Mouse (Mus musculus): ENCODE measurements around the gene Tbc1d10b. TPM values are rescaled to one million over a fixed set of nuclear protein-coding genes. Genes with fewer than 3 reads are reported as not detected.
A peak's percentile ranks its signal among the peaks of the same experiment; 100 is the strongest.

Gene Tbc1d10b
- polyA plus RNA-seq, 1 experiment from 2014 or later, result 21.4 TPM

DNA sequence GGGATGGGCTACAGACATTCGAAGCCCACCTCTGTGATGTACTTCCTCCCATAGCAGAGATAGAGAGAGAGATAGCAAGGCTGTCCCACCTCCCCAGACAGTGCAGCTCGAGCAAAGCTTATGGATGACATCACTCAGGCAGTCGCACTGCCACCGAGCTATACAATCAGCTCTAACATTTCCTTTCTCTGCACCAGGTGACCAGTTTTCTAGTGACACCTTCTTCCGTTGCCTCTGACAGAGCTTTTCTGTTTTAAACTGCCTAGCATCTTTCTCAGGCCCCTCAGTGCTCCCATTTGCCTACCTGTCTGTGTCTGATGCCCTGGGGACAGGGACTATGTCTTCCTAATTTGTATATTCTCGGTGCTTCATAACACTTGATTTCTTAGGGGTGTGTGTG, 12.2 kb upstream of the Tbc1d10b start:
- Histone ChIP-seq H3K27me3 (replicated peaks; ENCODE audit: control insufficient read depth, insufficient read depth, low read length) (no peaks in the 10 kb centered on the region), H3K4me3 (ENCODE audit: low read depth, low read length) (no peak overlapping the region), H3K36me3 (ENCODE audit: control insufficient read depth, insufficient read depth, low read length) (no peaks in the 10 kb centered on the region), H3K9ac (ENCODE audit: low read length) (no peak overlapping the region), H3K4me2 (ENCODE audit: low read length) (no peak overlapping the region), H3K27ac (ENCODE audit: low read depth) (no peak overlapping the region), H3K9me3 (ENCODE audit: control insufficient read depth, low read length) (no peaks in the 10 kb centered on the region), H3K4me1 (replicated peaks; ENCODE audit: control insufficient read depth, insufficient read depth, low read length) (no peaks in the 10 kb centered on the region)
- ATAC-seq (replicated peaks; ENCODE audit: low FRiP score, low TSS enrichment, low read depth) (no peak), DNase-seq (ENCODE audit: low spot score) (no peak)
- 69% methylated on average over 6 of the region's 6 CpGs for WGBS

DNA sequence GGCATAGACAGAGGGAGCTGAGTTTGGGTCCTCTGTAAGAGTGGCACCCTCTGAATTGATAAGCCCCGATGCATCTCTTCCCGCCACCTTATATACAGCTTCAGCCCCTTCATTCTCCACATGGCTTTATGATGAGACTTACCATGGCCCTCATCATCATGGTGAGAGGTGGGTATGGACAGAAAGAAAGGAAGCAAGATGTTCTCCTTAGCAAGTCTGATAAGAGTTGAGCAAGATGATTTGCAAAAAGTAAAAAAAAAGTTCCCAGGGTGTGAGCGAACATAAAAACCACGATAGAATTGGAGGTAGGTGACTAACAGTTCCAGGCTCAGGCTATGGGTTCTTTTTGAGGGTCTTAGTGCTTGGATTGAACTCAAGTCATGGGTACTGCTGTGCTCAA, 10.4 kb upstream of the Tbc1d10b start:
- Histone ChIP-seq H3K27me3 (replicated peaks; ENCODE audit: control insufficient read depth, insufficient read depth, low read length) (no peaks in the 10 kb centered on the region), H3K4me3 (ENCODE audit: low read depth, low read length) (no peak overlapping the region), H3K36me3 (ENCODE audit: control insufficient read depth, insufficient read depth, low read length) (no peaks in the 10 kb centered on the region), H3K27ac (ENCODE audit: low read depth) (no peak overlapping the region), H3K9me3 (ENCODE audit: control insufficient read depth, low read length) (no peaks in the 10 kb centered on the region), H3K4me2 (ENCODE audit: low read length) (no peak overlapping the region), H3K9ac (ENCODE audit: low read length) (no peak overlapping the region), H3K4me1 (replicated peaks; ENCODE audit: control insufficient read depth, insufficient read depth, low read length) (no peaks in the 10 kb centered on the region; the same call in 1 of the 2 replicates)
- 88% methylated on average over 4 of the region's 4 CpGs for WGBS
- DNase-seq (ENCODE audit: low spot score), result no peak
- ATAC-seq (replicated peaks; ENCODE audit: low FRiP score, low TSS enrichment, low read depth), result no peak

DNA sequence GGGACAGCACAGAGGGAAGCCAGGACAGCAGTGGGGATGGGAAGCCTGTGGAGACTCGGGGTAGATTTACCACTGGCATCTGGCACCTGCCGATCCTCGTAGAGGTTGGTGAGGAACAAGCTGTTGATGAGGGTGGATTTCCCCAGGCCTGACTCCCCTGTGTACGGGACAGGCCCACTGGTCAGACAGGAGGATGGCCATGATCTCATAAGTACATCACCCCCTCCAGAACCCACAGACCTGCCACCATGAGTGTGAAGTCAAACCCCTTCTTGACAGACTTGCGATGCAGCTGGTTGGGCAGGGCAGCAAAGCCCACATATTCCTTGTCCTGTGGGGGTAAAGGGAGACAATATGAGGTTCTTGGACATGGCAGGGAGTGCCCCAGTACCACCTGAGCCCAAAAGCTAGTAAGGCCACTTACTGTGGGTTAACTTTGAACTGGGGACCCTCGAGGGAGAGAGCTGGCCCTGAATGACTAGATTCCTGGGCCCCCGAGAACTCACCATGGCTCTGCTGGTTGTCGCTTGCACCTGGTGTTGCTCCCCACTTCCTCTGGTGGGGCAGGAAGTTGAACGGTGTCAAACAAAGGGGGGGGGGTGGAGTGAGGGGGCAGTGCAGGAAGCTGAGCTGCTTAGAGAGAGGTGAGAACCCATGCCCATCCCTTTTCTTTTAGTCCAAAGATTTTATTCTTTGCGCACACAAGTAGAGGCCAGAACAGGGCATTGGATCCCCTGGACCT, 9.8 kb upstream of the Tbc1d10b start:
- no peak for ATAC-seq (replicated peaks; ENCODE audit: low FRiP score, low TSS enrichment, low read depth)
- H3K36me3 ChIP-seq (ENCODE audit: control insufficient read depth, insufficient read depth, low read length), result no peaks in the 10 kb centered on the region
- 72% methylated on average over 10 of the region's 10 CpGs for WGBS
- no peaks in the 10 kb centered on the region for H3K9me3 ChIP-seq (ENCODE audit: control insufficient read depth, low read length)
- no peak overlapping the region for H3K9ac ChIP-seq (ENCODE audit: low read length)
- H3K4me1 ChIP-seq (replicated peaks; ENCODE audit: control insufficient read depth, insufficient read depth, low read length), result no peaks in the 10 kb centered on the region; the same call in 1 of the 2 replicates
- no peak overlapping the region for H3K4me2 ChIP-seq (ENCODE audit: low read length)
- H3K27me3 ChIP-seq (replicated peaks; ENCODE audit: control insufficient read depth, insufficient read depth, low read length), result no peaks in the 10 kb centered on the region
- no peak overlapping the region for H3K27ac ChIP-seq (ENCODE audit: low read depth)
- no peak overlapping the region for H3K4me3 ChIP-seq (ENCODE audit: low read depth, low read length)
- DNase-seq (ENCODE audit: low spot score), result no peak

DNA sequence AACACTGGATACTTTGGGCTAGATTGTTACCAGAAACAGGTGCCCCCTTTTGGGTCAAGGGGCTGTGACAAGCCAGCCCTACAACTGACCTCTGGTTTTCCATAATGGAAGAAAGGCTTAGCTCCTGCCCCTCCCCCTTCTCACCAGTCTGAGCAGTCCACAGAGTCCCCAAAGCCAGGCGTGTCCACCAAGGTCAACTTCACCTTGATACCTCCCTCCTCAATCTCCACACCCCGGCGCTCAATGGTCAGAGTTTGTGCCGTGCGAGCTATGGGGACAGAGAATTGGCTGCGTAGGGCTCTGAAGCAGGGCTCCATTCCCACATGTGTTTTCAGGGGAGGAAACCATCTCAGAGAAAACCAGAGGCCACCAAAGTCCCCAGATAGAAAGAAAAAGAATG, 9.2 kb upstream of the Tbc1d10b start:
- WGBS, result 85% methylated on average over 6 of the region's 6 CpGs
- Histone ChIP-seq H3K4me1 (replicated peaks; ENCODE audit: control insufficient read depth, insufficient read depth, low read length) (no peaks in the 10 kb centered on the region; the same call in 1 of the 2 replicates), H3K27ac (ENCODE audit: low read depth) (no peak overlapping the region), H3K27me3 (replicated peaks; ENCODE audit: control insufficient read depth, insufficient read depth, low read length) (no peaks in the 10 kb centered on the region), H3K9me3 (ENCODE audit: control insufficient read depth, low read length) (no peaks in the 10 kb centered on the region), H3K36me3 (ENCODE audit: control insufficient read depth, insufficient read depth, low read length) (no peaks in the 10 kb centered on the region), H3K4me2 (ENCODE audit: low read length) (no peak overlapping the region), H3K9ac (ENCODE audit: low read length) (no peak overlapping the region), H3K4me3 (ENCODE audit: low read depth, low read length) (no peak overlapping the region)
- no peak for ATAC-seq (replicated peaks; ENCODE audit: low FRiP score, low TSS enrichment, low read depth)
- no peak for DNase-seq (ENCODE audit: low spot score)

DNA sequence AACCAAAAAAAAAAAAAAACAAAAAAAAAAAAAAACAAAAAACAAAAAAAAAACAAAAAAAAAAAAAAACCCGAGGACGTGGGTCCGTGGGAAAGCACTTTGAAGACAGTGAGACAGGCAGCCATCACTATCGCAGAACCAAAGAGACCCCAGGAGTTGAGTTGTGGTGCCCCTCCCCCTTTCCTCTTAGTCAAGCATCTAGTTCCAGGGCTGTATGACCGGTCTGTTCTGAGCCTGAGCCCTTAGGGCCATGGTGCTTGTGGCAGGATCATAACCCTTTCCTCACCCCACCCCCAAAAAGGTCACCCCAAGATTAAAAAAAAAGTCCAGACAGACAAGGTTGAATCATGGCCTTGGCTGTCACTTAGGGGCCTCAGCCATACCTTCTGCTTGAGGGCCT, 8.0 kb upstream of the Tbc1d10b start:
- Histone ChIP-seq H3K27ac (ENCODE audit: low read depth) (no peak overlapping the region), H3K4me1 (replicated peaks; ENCODE audit: control insufficient read depth, insufficient read depth, low read length) (no peaks in the 10 kb centered on the region; the same call in 1 of the 2 replicates), H3K4me3 (ENCODE audit: low read depth, low read length) (no peak overlapping the region), H3K9me3 (ENCODE audit: control insufficient read depth, low read length) (no peaks in the 10 kb centered on the region), H3K9ac (ENCODE audit: low read length) (no peak overlapping the region), H3K27me3 (replicated peaks; ENCODE audit: control insufficient read depth, insufficient read depth, low read length) (no peaks in the 10 kb centered on the region), H3K36me3 (ENCODE audit: control insufficient read depth, insufficient read depth, low read length) (no peaks in the 10 kb centered on the region), H3K4me2 (ENCODE audit: low read length) (no peak overlapping the region)
- DNase-seq (ENCODE audit: low spot score) (no peak), ATAC-seq (replicated peaks; ENCODE audit: low FRiP score, low TSS enrichment, low read depth) (no peak)
- whole genome bisulfite sequencing, result 93% methylated on average over 4 of the region's 5 CpGs

DNA sequence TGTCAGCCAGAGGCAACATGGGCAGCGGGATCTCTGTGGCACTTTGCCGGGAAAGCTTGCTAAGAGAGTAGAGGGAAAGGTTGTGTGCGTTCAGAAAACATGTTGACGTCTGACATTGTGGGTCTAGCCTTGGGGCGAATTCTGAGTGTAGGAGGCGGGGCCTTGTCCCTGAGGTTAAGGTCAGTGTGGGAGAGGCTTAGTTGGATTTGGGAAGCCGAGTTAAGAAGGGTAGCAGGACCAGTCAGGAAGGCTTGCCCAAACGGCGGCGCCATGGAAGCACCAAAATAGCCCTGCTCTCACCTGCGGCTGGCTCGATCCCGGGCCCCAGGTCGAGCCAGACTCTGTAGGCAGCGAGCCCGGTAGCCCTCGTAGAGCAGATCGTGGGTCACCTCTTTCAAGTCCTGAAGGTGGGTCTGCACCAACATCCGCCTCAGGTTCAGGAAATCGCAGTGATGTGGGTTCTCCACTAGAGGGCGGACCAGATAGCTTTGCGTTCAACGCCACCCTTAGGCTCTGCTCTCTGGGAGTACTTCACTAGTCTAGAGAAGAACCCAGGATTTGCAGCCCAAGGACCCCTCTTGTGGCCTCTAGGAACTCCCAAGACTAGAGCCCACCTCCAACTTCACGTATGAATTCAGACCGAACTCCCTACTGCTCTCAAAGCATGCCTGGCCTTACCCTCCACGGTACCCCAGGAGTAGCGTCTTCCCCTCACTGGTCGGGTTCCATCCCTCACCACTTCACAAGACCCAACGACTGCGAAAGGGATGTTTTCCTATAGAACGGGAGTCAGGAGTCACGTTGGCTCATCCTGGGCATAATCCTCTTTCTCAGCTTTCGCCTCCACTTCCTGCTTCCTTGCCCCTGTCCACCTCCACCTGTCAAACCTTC, 7.0 kb upstream of the Tbc1d10b start:
- 22% methylated on average over 33 of the region's 33 CpGs for WGBS
- no peaks in the 10 kb centered on the region for H3K36me3 ChIP-seq (ENCODE audit: control insufficient read depth, insufficient read depth, low read length)
- H3K9ac ChIP-seq (ENCODE audit: low read length), result peak overlapping the region; percentile 2; the same call in 1 of the 2 replicates
- no peaks in the 10 kb centered on the region for H3K9me3 ChIP-seq (ENCODE audit: control insufficient read depth, low read length)
- peak overlapping the region; percentile 11 for H3K4me3 ChIP-seq (ENCODE audit: low read depth, low read length)
- DNase-seq (ENCODE audit: low spot score), result peak; percentile 81
- H3K27me3 ChIP-seq (replicated peaks; ENCODE audit: control insufficient read depth, insufficient read depth, low read length), result no peaks in the 10 kb centered on the region
- ATAC-seq (replicated peaks; ENCODE audit: low FRiP score, low TSS enrichment, low read depth), result peak; percentile 37
- no peaks in the 10 kb centered on the region; the same call in 1 of the 2 replicates for H3K4me1 ChIP-seq (replicated peaks; ENCODE audit: control insufficient read depth, insufficient read depth, low read length)
- H3K4me2 ChIP-seq (ENCODE audit: low read length), result peak overlapping the region; percentile 47
- no peak overlapping the region for H3K27ac ChIP-seq (ENCODE audit: low read depth)

DNA sequence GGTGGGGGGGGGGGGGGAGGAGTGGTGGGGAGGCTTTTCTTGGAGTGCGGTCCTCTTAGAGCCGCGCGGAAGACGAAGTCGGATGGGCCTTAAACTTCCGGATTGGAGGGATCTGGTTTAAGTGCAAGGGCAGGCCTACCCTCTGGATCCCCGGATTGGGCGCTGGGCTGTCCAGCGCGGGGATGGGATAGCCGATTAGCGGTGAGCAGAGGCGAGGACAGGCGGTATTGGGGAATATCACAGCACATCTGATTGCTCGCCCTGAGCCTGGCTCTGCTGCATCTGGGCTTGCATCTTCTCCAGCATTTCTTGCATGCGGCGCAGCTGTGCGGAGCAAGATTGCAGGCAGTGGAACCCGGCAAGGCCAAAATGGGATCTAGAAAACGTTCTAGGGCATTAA, 6.3 kb upstream of the Tbc1d10b start:
- peak overlapping the region; percentile 47 for H3K4me2 ChIP-seq (ENCODE audit: low read length)
- peak overlapping the region; percentile 2; the same call in 1 of the 2 replicates for H3K9ac ChIP-seq (ENCODE audit: low read length)
- no peak for ATAC-seq (replicated peaks; ENCODE audit: low FRiP score, low TSS enrichment, low read depth)
- H3K4me1 ChIP-seq (replicated peaks; ENCODE audit: control insufficient read depth, insufficient read depth, low read length), result peaks cover 2% of the 10 kb centered on the region
- H3K27ac ChIP-seq (ENCODE audit: low read depth), result no peak overlapping the region
- H3K4me3 ChIP-seq (ENCODE audit: low read depth, low read length), result peak overlapping the region; percentile 11
- WGBS, result 30% methylated on average over 21 of the region's 21 CpGs
- no peaks in the 10 kb centered on the region for H3K9me3 ChIP-seq (ENCODE audit: control insufficient read depth, low read length)
- H3K36me3 ChIP-seq (ENCODE audit: control insufficient read depth, insufficient read depth, low read length), result no peaks in the 10 kb centered on the region
- DNase-seq (ENCODE audit: low spot score), result no peak
- H3K27me3 ChIP-seq (replicated peaks; ENCODE audit: control insufficient read depth, insufficient read depth, low read length), result no peaks in the 10 kb centered on the region

DNA sequence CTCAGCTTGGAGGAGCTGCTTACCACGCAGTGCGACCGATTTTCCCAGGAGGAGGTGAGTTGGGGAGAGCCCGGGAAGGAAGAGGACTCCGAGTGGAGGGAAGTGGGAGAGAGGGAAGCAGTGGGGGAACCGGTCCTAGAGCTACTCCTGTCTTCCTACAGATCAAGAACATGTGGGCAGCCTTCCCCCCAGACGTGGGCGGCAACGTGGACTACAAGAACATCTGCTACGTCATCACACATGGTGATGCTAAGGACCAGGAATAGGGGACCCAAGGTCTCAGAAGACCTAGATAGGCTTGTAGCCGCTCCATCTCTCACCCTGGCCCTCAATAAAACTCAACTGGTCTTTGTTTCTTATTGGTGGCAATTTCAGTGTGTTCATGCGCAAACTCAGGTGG, 5.7 kb upstream of the Tbc1d10b start:
- ATAC-seq (replicated peaks; ENCODE audit: low FRiP score, low TSS enrichment, low read depth), result no peak
- H3K4me1 ChIP-seq (replicated peaks; ENCODE audit: control insufficient read depth, insufficient read depth, low read length), result peaks cover 5% of the 10 kb centered on the region
- H3K36me3 ChIP-seq (ENCODE audit: control insufficient read depth, insufficient read depth, low read length), result no peaks in the 10 kb centered on the region
- no peaks in the 10 kb centered on the region for H3K27me3 ChIP-seq (replicated peaks; ENCODE audit: control insufficient read depth, insufficient read depth, low read length)
- peak overlapping the region; percentile 47; the same call in 1 of the 2 replicates for H3K4me2 ChIP-seq (ENCODE audit: low read length)
- WGBS, result 50% methylated on average over 12 of the region's 12 CpGs
- DNase-seq (ENCODE audit: low spot score), result no peak
- no peak overlapping the region for H3K4me3 ChIP-seq (ENCODE audit: low read depth, low read length)
- H3K27ac ChIP-seq (ENCODE audit: low read depth), result no peak overlapping the region
- H3K9ac ChIP-seq (ENCODE audit: low read length), result no peak overlapping the region
- no peaks in the 10 kb centered on the region for H3K9me3 ChIP-seq (ENCODE audit: control insufficient read depth, low read length)

Data from intestine, embryonic 14.5 days (tissue).